Mouse (Mus musculus) heart, postnatal 36 days (tissue): ENCODE results near the gene Ntrk1. TPM values are rescaled to one million over a fixed set of nuclear protein-coding genes. Genes with fewer than 3 reads are reported as not detected.
"Not testable (repeated sequence)": the region's sequence is repeated elsewhere in the genome, so short reads cannot be mapped to it uniquely, and the experiment has no call there.

Experiments
- DNase-seq, 2 experiments: peaks; one replicate each; pipeline ENCODE4 v3.0.0; 2021 to 2022
- intact Hi-C: fragments of 180-260 bp; cut with DNase I; formaldehyde crosslinking; loops from one replicate; pipeline ENCODE4 v1.15.1; 2025
- total RNA-seq, 2 experiments: library from RNA; stranded (reverse); gene quantifications; 2 replicates each; pipeline ENCODE4 v1.2.3; 2021

Gene Ntrk1
- under 1 TPM; 0.16 to 0.19 TPM for total RNA-seq

DNA sequence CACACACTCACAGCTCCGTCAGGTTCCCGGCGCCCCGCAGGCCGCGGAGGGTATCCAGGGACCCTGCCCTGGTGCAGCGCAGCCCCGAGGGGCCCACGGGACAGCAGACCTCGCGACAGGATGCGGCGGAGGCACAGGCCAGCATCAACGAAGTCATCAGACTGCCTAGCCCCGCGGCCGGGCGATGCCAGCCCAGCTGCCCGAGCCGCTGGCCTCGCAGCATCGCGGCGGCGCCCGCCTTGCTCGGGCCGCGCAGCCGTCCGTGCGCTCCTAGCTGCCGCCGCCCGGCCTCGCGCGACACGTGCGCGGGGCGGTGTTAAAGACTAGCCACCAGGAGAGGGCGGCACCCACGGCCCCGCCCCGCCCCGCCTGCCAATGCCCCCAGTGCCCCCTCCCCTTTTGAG is at the start of gene Ntrk1:
Gene Ntrk1, minus strand, starts transcription at position 241 of the 404 bp plus-strand sequence.
- no peak for DNase-seq
- intact Hi-C loops = loop anchor here (5.0 kb wide), 1 partner anchor 62 kb away; no protein-coding TSS in a partner anchor

DNA sequence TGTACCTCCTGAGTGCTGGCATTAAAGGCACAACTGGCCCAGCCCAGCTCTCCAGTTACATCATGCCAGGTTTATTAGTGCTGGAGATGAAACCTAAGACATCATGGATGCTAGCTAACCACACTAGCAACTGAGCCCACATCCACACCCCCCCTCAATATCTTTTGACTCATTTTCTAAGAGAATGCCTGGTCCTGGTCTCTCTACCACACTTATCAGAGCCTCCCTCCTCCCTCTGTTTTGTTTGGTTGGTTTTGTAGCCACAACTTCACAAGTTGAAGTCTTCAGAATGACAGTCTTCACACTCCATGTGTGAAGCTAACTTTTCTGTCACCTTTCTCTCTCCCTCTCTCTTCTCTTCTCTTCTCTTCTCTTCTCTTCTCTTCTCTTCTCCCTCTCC is 45.9 kb upstream of the Ntrk1 start:
- intact Hi-C loops = no loop called here
- DNase-seq = no peak

DNA sequence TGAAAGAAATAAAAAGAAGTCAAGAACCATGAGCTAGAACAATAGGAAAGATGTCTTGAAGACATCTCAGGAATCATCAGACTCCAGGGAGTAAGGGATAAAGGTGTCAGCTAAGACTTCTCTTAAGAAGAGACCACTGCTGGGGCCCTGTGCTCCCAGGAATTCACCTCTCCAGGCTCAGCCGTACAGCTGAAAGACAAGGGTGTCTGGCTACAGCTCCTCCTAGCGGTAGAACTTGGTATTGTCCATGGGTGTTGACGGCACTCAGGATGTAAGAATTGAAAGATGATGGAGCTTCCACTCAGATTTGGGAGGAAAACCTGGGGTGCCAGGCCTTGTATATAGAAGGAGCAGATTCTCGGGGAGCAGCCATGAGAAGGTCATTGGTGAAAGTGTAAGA is 43.7 kb upstream of the Ntrk1 start:
- peak; percentile 79 to 87 for DNase-seq
- intact Hi-C loops = loop anchor here (1.0 to 2.0 kb wide), 3 partner anchors 22 to 66 kb away; partner anchors contain the start of gene Insrr

DNA sequence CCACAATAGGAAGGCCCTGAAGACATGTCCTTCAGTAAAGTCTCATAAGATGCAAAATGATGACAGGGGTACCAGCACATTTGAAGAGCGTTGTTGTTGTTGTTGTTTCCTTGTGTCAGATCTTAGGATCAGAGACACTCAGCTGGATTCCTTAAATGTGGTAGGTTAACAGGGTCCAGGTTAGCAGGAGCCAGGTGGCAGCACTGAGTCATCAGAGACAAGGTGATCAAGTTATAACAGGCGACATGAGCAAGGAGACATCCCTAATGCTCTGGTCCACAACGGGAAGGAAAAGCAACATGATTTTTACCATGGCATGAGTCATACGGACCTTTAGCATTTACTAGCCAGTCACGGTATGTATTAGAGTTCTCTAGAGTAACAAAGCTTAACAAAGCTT is 38.5 kb upstream of the Ntrk1 start:
- DNase-seq = no peak
- intact Hi-C loops = no loop called here

DNA sequence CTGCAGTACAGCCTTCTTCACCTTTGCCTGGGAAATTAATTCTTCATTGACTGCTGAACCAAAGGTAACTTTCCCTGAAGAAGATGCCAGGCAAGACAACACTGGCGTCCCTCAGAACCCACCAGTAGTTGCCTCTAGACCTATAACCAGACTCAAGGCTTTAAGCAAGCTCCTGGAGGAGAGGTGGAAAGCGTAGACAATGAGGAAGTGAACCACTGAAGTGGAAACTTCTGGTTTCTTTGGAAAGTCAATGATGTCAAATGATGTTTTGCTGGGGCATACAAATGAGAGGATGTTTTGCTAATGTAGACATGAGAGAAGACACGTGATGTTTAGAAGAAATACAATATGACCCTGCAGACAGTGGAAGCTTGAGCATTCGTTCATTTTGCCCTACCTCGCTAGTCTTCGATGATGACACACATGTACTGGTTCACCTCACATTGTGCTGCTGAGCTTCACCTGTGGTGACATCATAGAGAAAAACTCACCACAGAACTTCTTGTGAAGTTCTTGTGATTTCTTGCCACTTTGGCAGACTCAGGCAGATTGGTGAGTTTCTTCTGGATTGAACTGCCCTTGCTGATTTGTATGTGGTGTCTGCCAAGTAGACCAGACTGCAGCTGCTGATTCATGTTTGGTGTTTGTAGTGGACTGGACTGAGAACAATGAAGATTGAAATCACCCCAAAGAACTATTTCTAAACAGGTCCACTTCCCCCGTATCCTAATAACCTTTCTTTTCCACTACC is 37.3 kb upstream of the Ntrk1 start:
- intact Hi-C loops = no loop called here
- DNase-seq = no peak

DNA sequence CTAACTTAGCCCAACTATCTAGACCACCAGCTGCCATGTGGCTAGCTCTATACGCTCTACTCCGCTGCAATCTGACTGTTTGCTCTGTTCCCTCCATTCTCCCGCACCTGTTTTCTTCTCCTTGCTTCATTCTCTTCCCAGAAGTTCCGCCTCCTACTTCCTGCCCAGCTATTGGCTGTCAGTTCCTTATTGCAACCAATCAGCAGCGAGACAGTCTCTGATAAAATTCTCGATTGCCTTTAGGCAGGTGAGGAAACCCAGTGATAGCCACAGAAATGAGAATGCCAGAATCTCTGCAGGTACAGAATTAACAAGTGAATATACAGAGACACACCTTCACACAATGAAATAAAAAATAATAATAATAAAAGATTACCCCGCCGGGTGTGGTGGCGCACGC is 34.1 kb upstream of the Ntrk1 start:
- intact Hi-C loops = no loop called here
- DNase-seq = no peak

DNA sequence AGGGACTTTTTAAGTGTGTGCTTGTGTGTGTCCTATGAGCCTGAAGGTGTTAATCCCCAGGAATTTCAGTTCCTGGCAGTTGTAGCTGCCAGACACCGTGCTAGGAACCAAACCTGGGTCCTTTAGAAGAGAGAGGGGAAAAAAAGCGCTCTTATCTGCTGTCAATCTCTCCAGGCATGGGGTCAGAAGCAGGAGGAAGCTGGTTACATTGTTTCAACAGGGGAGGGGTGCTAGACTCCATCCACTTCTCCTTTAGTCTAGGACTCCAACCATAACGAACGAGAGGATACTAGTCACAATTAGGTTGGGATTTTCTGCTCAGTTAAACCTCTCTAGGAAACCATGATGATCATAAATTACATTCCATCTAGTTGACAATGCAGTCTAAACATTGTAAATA is 33.5 kb upstream of the Ntrk1 start:
- DNase-seq = no peak
- intact Hi-C loops = no loop called here

DNA sequence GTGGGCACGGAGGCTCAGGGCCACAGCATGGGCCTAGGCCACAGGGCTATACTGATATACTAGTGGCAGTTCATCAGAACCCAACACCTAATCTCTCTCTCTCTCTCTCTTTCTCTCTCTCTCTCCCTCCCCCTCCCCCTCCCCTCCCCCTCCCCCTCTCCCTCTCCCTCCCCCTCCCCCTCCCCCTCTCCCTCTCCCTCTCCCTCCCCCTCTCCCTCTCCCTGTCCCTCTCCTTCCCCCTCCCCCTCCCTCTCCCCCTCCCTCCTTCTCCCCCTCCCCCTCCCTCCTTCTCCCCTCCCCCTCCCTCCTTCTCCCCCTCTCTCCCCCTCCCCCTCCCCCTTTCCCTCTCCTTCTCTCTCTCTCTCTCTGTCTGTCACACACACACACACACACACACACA is 29.2 kb upstream of the Ntrk1 start, which contains the start of gene Pear1:
Gene Pear1, minus strand, starts transcription at position 101 of the 400 bp plus-strand sequence.
- intact Hi-C loops, DNase-seq: not testable (repeated sequence)

DNA sequence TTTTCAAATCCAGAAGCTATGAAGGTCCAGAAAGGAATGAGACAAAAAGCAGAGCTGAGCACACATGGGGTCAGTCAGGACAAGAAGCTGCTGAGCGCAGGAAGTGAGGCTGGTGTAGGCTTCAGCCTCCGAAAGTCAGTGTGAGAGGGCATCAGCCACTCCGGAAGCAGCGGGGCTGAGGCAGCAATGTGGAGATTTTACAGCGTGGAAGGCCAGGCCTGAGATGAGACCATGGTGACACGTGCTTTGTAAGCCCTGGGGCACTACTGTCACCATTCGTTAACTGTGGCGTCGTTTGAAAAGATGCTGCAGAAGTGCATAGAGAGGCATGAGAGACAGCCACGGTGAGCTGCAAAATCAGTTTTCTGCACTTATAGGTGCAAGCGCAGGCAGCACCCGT is 23.3 kb upstream of the Ntrk1 start:
- intact Hi-C loops = no loop called here

DNA sequence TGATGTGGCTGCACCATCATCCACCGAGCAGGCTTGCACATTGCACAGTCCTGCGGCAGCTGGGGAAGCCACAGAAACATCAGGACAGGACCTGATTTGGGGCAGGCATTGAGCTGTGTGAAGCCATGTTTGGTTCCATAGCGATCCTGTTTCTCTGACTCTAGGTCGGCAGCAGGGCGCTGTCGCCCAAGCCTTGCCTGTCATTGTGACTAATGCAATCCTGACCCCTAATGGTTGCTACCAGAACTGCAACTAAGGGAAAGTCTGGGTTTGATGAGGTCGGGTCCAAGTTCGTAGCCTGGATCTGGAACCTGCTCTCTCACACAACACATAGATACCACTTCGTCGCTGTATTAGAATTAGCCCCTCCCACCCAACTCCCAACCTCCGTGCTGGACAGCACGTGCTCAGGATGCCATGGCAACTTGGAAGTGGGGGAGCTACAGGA is 21.7 kb upstream of the Ntrk1 start:
- peak; percentile 76 to 78 for DNase-seq
- intact Hi-C loops = loop anchor here (1.0 to 2.0 kb wide), 4 partner anchors 20 to 61 kb away; partner anchors contain the start of gene Insrr

More for the DNA sequence above, 23.3 kb upstream of the Ntrk1 start:
- DNase-seq = no peak

DNA sequence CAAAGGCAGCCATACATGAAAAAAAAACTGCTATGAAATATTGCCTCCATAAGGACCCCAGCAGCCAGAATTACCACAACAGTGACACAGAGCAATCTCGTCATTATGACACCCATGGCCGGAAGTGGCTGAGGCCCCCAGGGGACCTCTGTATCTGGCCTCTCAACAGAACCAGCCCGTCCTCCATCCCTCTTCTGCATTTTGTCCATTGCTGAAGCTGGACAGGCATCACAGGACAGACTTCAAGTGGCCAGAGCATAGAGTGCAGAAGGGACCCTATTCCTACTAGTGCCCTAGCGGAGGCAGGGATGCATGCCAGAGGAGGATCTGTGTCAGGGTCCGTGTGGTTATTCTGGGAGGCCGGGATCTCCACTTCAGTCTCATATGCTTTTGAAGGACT is 21.2 kb upstream of the Ntrk1 start:
- DNase-seq = no peak
- intact Hi-C loops = loop anchor here (1.0 to 2.0 kb wide), 4 partner anchors 20 to 61 kb away; partner anchors contain the start of gene Insrr

DNA sequence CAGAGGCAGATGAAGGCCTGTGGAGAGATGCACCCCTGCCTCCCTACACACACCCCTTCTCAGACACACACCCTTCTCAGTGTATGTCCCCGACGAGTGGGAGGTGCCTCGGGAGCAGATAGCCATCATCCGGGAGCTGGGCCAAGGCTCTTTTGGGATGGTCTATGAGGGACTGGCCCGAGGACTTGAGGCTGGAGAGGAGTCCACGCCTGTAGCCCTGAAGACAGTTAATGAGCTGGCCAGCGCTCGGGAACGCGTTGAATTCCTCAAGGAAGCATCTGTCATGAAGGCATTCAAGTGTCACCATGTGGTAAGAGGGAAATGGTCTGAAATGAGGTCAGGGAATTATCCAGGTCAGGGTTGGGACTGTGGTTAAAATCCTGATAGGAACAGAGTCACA is 17.9 kb upstream of the Ntrk1 start:
- intact Hi-C loops = no loop called here
- no peak for DNase-seq

DNA sequence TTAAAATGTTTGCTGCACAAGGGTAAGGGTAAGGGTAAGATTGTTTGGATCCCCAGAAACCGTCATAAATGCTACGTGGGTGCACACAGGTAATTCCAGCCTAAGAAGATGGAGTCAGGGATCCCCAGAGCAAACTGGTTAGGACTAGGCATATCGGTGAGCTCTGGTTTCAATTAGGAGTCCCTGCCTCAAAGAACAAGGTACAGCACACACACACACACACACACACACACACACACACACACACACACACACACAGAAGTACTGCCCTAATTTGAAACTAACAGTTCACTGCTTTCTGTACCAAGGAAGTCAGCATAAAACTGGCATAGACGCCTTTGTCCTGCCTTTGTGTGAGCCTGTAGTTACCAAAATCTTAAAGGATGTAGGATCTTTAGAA is 17.5 kb upstream of the Ntrk1 start:
- no peak for DNase-seq
- intact Hi-C loops = no loop called here

DNA sequence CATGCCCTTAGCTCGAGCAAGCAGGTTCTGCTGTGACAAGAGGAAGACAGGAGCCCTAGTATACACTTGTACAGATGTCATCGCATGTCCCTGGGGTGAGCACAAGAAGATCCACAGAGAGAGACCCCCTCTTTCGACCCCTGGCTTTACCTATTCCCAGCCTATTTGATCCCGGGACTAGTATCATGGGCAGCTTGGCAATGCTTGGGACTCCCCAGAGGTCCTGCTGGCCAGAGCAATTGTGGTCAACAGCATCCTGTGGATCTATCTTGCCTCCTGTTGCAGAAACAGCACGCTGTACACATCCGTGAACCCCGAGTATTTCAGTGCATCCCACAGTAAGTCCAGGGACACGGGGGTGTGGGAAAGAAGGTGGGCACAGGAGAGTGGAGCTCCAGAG is 16.3 kb upstream of the Ntrk1 start:
- DNase-seq = no peak
- intact Hi-C loops = no loop called here

DNA sequence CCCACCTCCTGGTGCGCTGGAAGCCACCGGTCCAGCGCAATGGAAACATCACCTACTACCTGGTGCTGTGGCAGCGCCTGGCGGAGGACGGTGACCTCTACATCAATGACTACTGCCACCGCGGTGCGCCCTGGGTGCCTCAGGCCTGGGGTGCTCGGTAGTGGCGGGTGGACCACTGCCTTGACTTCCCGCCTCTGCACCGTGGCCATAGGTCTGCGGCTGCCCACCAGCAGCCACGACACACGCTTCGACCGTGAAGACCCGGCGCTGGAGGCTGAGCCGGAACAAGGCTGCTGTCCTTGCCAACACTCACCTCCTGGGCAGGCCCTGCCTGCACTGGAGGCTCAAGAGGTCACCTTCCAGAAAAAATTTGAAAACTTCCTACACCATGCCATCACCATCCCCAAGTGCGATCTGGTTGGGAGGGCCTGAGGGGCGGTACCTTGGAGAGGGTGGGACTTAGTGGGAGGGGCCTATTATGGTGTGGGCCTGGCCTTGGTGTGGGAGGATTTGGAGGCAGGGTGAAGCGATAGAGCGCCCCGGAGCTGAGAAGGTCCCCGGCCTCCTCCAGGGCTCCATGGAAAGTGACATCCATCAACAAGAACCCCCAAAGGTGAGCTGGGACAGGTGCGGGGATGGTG is 14.5 kb upstream of the Ntrk1 start:
- intact Hi-C loops = no loop called here
- DNase-seq = no peak

DNA sequence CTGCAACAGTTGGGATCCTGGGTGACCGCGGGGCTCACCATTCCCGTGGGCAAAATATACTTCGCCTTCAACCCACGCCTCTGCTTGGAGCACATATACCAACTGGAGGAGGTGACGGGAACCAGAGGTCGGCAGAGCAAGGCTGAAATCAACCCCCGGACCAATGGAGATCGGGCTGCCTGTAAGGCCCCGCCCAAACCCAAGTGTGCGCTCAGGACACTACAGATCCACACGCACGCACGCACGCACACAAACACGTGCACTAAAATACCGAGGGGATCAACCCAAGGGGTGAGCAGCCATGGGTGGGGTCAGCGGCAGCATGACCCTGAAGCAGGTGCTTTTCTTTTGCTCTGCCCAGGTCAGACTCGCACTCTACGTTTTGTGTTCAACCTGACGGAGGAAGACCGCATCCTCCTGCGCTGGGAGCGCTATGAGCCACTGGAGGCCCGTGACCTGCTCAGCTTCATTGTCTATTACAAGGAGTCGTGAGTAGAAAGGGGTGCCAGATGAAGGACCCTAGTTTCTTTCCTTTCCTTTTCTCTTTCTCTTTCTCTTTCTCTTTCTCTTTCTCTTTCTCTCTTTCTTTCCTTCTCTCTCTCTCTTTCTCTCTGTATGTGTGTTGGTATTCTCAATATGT is 9.2 kb upstream of the Ntrk1 start:
- no peak for DNase-seq
- intact Hi-C loops = no loop called here

DNA sequence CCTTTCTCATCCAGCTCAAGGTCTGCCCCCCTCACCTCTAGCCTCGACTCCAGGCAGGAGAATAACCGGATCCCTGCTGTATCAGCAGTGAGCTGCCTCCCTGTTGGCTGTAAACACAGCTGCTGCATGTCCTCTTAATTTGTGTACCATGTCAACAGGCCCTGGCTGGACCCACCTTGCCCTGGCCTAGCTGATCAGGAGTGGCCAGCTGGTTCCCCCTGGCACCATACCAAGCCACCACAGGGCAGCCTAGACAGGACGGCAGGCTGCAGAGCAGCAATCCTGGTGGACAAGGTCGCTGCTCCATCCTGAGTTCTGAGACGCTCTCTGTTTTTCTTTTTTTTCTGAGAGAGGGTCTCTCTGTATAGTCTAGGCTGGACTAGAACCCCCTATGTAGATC is 6.7 kb upstream of the Ntrk1 start:
- intact Hi-C loops = no loop called here
- no peak for DNase-seq

DNA sequence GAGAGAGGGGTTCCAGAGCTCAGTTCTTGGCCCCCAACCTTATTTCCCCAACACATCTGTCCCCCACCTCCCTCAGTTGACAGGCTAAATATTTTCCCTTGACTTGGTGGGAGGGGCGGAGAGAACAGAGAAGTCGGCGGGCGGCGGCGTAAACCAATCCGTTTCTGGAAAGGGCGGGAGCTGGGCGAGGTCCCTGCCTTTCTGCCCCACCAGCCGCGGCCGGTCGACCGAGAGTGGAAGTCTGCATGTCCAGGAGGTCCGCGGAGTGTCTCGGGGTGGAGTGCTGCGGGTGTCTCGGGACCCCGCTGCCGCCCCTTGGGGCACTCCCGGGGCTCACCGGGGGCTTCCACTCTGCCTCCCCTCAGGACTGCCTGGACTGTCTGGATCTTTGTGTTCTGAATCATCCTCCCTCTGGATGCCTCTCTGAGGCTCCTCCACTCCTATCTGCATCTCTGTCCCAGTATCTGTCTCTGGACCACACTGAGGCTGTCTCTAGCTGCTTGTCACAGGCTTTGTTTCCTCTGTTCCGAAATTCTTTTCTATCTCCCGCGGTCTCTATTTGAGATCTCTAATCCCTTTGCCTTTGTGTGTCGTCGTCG is 1.9 kb upstream of the Ntrk1 start, which contains the start of gene Insrr:
Gene Insrr, plus strand, starts transcription at position 216 of the 599 bp plus-strand sequence.
- peak; percentile 43 to 49 for DNase-seq
- intact Hi-C loops = loop anchor here (1.0 to 5.0 kb wide), 3 partner anchors 19 to 60 kb away; no protein-coding TSS in a partner anchor

DNA sequence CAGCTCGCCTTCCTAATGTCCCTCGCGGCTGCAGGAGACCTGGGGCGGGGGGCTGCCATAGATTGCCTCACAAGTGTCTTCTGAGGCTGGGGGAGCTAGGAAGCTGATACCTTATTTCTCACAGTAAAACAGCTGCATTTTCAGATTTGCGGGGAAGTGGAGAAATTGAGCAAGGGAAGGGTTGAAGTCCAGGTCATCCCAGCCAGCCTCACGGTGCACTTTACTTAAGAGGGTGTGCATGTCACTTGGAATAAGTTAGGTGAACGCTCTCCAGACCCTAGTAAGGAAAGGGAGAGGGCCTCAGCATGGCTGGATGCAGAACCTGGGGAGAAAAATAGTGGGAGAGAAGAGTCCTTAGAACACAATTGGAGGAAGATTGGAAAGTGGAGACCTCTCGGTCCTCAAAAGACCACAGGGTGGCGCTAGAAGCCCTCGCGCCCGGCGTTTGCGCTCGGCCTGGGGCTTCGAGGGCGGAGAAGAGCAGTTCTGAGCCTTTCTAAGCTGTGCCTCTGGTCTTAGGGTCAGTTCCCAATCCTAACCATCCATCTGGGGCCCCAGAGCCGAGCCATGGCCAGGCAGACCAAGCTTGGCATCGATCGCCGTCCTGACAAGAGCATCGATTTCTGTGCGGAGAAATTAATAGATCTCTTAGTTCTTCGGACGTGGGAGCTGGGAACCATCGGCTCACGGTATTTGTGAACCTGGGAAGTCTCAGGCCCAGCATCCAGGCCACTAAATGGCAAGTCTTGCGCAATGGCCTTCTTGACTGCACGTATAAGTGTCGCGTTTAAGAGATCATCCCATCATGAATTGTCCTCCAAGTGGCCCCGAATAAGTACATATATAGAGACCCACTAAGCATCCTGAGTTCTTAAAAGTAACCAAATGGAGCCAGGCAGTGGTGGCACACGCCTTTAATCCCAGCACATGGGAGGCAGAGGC is 645 bp upstream of the Ntrk1 start:
- intact Hi-C loops = loop anchor here (1.0 to 5.0 kb wide), 3 partner anchors 21 to 62 kb away; no protein-coding TSS in a partner anchor
- DNase-seq = peak; percentile 72 to 74

DNA sequence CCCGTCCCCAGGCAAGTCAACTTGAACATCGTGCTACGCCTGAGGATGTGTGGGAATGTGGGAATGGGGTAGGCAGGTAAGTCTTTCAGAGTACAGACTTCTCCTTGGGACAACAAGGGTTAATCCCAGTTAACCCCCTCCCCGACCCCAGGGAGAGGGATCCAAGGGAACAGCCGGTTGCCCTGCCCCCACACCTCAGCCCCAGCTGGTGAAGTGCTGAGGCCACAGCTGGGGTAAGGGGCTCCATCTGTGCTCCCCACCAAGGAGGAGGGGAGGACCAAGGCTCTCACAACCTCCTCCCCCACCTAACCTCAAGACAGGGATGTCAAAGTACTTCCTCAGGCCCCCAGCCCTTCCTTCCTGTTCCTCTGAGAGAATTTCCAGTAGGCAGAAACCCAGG is 5.2 kb downstream of the Ntrk1 start:
- DNase-seq = no peak
- intact Hi-C loops = no loop called here
